Mouse (Mus musculus) cerebellum, adult 2 months (tissue): ENCODE measurements around the gene Rnf44. TPM values are rescaled to one million over a fixed set of nuclear protein-coding genes. Genes with fewer than 3 reads are reported as not detected.

Source experiments
- DNase-seq, 2 experiments: peaks; one replicate each; pipeline ENCODE4 v3.0.0; 2021
- H3K27ac ChIP-seq: fragments of 200-500 bp; 2 replicates; pipeline ENCODE4 v1.5.1; 2012; ENCODE audit warnings: low read length, control low read depth, inconsistent platforms; ENCODE audit not compliant: insufficient read depth
- H3K27me3 ChIP-seq: fragments of 200-500 bp; 2 replicates; pipeline ENCODE4 v1.6.1; 2012; ENCODE audit warnings: inconsistent platforms, mild to moderate bottlenecking, low read length, moderate library complexity; ENCODE audit not compliant: control insufficient read depth, insufficient read depth
- H3K4me1 ChIP-seq: fragments of 200-500 bp; 2 replicates; pipeline ENCODE4 v1.6.1; 2011; ENCODE audit warnings: low read length; ENCODE audit not compliant: control insufficient read depth, insufficient read depth
- H3K4me3 ChIP-seq: fragments of 200-500 bp; replicated peaks from 2 replicates; pipeline ENCODE3; 2011; ENCODE audit warnings: mild to moderate bottlenecking, low read depth, low read length, control low read depth; ENCODE audit not compliant: insufficient read depth
- CTCF ChIP-seq: fragments of 200-500 bp; IDR thresholded peaks from 2 replicates; pipeline ENCODE4 v1.5.1; 2011; ENCODE audit warnings: low read depth, mild to moderate bottlenecking, control low read depth, low read length, moderate library complexity, borderline replicate concordance; ENCODE audit not compliant: insufficient read depth
- POLR2A ChIP-seq: fragments of 200-500 bp; IDR thresholded peaks from 2 replicates; pipeline ENCODE4 v1.6.1; 2011; ENCODE audit warnings: low read length, control low read depth, borderline replicate concordance; ENCODE audit not compliant: insufficient read depth
- WGBS: fragments of 180-500 bp; shearing (Covaris S2); methylation state at CpG from one replicate; pipeline ENCODE4 v1.1.7; 2018; 5-methylcytosine and 5-hydroxymethylcytosine counted together
- polyA plus RNA-seq: library from polyadenylated mRNA; depleted of rRNA; stranded (reverse); fragments of >200 nt; gene quantifications from 2 replicates; pipeline ENCODE4 v1.2.3, GENCODE M21; 2012

Rnf44 gene
- polyA plus RNA-seq, 1 experiment = 91.5 TPM

DNA sequence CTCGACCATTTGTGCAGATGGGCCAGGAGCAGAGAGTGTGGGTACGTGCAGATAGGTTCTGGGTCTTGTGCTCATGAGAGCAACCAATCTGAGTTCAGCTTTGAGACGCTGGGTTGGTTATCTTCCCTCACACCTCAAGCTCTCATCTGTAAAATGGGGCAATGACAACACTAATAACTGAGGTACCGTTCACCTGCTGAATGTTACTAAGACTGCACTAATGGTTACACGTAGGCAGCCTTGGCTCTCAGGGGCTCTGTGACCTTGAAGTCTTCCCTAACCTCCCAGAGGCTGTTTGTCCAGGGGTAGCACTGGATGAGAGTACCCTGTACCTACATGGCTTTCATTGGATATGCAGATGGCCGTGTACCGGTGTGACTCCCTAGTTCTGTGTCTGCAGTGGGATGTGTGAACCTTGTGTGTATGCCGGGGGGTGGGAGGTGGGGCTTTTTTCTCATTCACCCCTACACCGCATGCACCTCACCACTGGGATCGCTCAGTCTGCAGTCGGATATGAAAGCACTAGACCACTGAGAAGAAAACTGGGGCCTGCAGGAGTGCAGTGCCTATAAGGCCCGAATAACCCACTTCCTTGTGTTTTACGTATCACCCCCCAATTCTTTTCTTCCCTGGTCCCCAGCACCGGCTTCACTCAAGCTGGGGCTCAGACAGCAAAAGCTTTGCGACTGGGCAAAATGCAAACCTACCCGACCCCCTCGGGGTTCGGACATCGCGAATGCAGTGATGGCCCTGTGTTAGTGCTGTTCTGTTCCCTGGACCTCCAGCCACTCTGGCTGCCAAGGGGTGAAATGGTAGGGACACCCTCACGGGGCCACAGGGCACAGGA lies 773 bp downstream of the Rnf44 start:
- Histone ChIP-seq H3K27ac (peak overlapping the region; percentile 77), H3K27me3 (no peaks in the 10 kb centered on the region), H3K4me1 (peaks cover 11% of the 10 kb centered on the region), H3K4me3 (peak overlapping the region; percentile 65)
- peak in 1 of 2 experiments; percentile 16 for DNase-seq
- TF ChIP-seq POLR2A (no peak), CTCF (no peak)
- WGBS = 8% methylated on average over 21 of the region's 21 CpGs

DNA sequence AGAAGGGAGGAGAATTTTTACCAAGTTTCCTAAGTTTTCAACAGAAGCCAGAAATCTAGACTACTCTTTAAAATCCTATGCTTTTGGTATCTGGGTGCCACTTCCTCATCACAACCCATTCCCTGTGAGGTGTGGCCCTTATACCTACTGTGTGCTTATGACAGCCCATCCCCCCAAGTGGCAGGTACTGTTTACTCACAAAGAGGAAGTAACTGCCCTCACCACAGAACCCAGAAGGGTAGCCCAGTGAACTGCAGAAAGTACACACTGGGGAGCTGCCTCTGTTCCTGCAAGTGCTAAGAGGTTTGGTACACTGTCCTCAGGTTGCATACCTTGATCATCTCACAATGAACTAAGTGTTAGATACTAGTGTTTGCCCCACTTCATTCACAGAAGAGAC lies 2.0 kb downstream of the Rnf44 start:
- no peak for TF ChIP-seq CTCF
- no peak for TF ChIP-seq POLR2A
- H3K4me3 ChIP-seq = no peak overlapping the region
- H3K27ac ChIP-seq = no peak overlapping the region
- no peak for DNase-seq
- peaks cover 11% of the 10 kb centered on the region for H3K4me1 ChIP-seq
- H3K27me3 ChIP-seq = no peaks in the 10 kb centered on the region

DNA sequence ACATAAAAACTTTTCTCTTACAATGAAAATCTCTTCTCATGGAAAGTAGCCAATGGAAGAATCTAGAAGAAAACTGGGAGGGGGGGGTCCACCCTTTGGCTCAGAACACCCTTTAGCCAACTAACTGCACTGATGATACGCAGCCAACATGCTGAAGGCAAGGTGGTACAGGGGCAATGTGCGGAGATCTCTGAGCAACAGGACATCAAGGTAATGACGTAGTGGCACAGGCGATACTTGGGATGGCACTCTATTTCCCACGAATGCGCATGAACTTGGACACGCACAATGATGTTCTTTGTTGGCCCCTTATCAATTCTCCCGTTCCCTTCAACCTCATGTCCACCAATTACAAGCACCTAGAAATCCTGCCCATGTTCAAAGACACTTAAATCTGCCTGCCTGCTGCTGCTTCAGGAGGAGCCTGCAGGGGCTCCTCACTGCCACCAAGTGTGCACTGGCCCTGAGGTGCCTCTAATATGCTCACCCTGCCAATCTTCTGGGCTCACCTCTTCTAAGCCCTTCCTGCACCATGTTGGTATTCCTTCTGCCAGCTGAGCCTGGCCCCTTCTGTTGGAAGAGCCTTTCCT lies 3.5 kb downstream of the Rnf44 start:
- Histone ChIP-seq H3K27ac (no peak overlapping the region), H3K4me1 (peaks cover 23% of the 10 kb centered on the region), H3K27me3 (no peaks in the 10 kb centered on the region), H3K4me3 (no peak overlapping the region)
- TF ChIP-seq CTCF (no peak), POLR2A (no peak)
- WGBS = 79% methylated on average over 8 of the region's 8 CpGs
- peak in 1 of 2 experiments; percentile 14 for DNase-seq

DNA sequence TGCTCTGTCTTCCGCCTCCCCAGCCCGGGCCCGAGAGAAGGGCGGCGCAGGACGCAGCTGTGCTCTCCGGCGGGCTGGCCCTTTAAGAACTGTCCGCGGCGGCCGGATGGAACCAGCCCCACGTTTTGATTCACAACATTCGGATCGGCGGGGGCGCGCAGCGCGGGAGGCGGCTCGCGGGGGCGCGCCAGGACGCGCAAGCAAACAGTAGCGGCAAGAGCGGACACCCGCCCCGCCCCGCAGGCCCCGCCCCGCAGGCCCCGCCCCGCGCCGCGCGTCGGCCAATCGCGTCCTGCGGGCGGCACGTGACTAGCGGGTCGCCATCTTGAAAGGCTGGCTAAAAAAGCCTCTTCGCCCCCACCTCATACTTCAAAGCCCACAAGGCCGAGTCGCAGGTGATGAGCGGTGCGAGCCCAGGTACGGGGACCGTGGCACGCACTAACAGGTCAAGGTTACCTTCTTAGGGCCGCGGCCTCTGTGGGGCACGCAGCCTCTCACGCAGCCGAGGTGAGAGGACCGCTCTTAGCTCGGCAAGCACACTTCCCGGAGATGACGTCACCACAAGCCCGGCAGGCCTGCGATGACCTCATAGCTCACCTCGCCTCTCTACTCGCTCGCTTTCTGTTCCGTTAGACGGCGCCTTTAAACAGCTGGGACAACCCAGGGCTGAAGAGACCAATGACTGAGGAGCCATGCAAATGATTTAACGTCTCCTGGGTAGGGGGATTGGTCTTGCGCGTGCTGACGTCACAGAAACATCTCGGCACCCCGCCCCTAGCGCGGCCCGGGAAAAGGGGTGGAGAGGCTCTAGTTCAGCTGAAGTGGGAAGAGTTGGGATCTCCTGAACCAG lies 5.9 kb downstream of the Rnf44 start:
- Histone ChIP-seq H3K4me3 (peak overlapping the region; percentile 97), H3K4me1 (peaks cover 30% of the 10 kb centered on the region), H3K27me3 (no peaks in the 10 kb centered on the region), H3K27ac (peak overlapping the region; percentile 99)
- peak; percentile 98 to 99 for DNase-seq
- WGBS = under 1% methylated on average over 73 of the region's 82 CpGs
- TF ChIP-seq CTCF (no peak), POLR2A (peak; percentile 86)

DNA sequence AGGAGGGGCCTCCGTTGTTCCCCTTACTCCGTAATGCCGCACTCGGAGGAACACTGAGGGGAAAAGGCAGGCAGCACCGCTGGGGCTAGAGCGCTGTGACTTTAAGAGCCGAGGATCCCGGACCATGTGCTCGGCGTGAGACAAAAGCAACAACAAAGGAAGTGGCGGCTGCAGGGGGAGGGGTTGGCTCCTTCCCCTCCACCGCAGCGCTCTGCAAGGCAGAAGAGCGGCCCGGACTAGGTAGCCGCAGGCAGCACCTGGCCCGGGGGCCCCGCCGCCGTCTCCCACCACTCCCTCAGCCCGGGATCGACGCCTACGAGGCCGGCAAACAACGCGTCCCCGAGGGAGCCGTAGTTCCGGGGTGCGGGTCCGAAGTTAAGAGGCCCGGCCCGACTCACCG lies 6.6 kb downstream of the Rnf44 start:
- peak; percentile 75 to 76 for DNase-seq
- no peak for TF ChIP-seq POLR2A
- no peak for TF ChIP-seq CTCF
- Histone ChIP-seq H3K4me1 (peaks cover 23% of the 10 kb centered on the region), H3K4me3 (peak overlapping the region; percentile 76), H3K27ac (peak overlapping the region; percentile 53), H3K27me3 (no peaks in the 10 kb centered on the region)
- WGBS = under 1% methylated on average over 35 of the region's 35 CpGs

DNA sequence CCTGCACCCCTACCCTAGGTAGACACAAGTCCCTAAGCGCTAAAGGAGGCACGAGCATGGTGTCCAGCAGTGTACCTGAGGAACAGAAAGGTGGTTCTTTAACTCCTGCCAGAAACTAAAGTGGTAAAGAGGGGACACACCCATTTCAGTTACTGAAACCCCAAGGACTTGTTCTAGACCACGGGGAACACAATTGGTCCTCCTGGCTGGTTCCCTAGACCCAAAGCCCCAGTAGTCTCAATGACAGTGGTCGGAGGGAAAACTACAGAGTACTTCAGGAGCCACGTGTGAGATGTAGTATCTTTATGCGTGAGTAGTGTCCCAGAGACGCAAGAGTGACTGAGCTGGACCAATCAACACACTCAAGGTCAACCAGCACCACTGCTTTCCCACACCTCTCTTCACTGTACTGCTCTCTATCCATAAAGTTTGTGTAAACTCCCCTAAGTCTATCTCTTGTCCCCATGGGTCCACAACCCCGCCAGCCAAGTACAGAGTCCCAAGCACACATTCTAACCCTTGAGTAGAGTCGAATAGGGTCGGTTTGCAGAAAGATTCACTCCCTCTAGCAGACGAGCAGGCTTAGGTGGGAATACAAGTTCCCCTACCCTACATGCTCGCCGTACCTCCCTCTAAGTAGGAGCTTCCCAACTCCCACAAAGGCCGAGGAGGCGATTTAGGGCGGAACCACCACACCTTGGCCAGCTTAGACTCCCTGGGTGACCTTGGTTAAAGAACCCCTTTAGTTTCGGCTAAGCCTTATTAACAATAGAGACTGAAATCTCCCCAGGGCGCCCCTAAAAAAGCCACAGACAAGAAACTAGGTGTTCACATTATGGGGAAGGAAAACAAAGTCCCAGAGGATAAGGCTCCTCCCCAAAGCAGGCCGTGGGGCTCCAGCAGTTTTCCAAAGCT lies 7.3 kb downstream of the Rnf44 start:
- 3% methylated on average over 19 of the region's 19 CpGs for WGBS
- Histone ChIP-seq H3K4me3 (peak overlapping the region; percentile 76), H3K27me3 (no peaks in the 10 kb centered on the region), H3K27ac (0 out of 2 replicates have a peak overlapping the region, but pooled peaks have one; percentile 53), H3K4me1 (peaks cover 22% of the 10 kb centered on the region)
- peak in 1 of 2 experiments; percentile 14 for DNase-seq
- TF ChIP-seq POLR2A (no peak), CTCF (no peak)
